Comparison of ENCODE assay signal across 17 mouse cellular contexts in genomic region chr9:73319704-73320307, GRCm38 (mm10).
A peak's percentile ranks its signal among the peaks of the same experiment; 100 is the strongest.
DNase-seq lines count a peak whose midpoint lies in the region; ATAC-seq and TF ChIP-seq lines count a peak whose summit lies in the region.
"Had no signal": no experiment of that assay in that cellular context is flagged by ENCODE, and none has a peak within 500 bp of the region (broad histone marks: within the 10 kb centered on the region; RNA-seq: fewer than 3 reads in every experiment).

No protein-coding gene starts in this region.

- no peak for TF ChIP-seq POLR2A in lung, adult 2 months (IDR thresholded peaks at IDR 0.05; ENCODE audit: borderline replicate concordance, extremely low read depth, low read depth, low read length)

- TF ChIP-seq CTCF in lung, embryonic 14.5 days (IDR thresholded peaks at IDR 0.05; ENCODE audit: low read depth): no peak
- no peak for TF ChIP-seq CTCF in lung, adult 2 months (IDR thresholded peaks at IDR 0.05; ENCODE audit: insufficient read depth, low read length)
- TF ChIP-seq CTCF in lung, postnatal 0 days (IDR thresholded peaks at IDR 0.05): no peak
- no peak for TF ChIP-seq CTCF in stomach, postnatal 0 days (IDR thresholded peaks at IDR 0.05; ENCODE audit: low read depth)

- peak; percentile 35; the same call in 1 of the 2 replicates for ATAC-seq in heart, embryonic 15.5 days (replicated peaks; ENCODE audit: insufficient number of reproducible peaks, insufficient read depth, low FRiP score, low read depth)
- ATAC-seq in heart, embryonic 12.5 days (ENCODE audit: insufficient number of reproducible peaks, low FRiP score): no peak
- ATAC-seq in lung, embryonic 14.5 days (ENCODE audit: insufficient read depth): peak; percentile 83
- ATAC-seq in lung, postnatal 0 days: peak; percentile 88
- ATAC-seq in stomach, postnatal 0 days (ENCODE audit: low FRiP score, low TSS enrichment): peak; percentile 96
- ATAC-seq in forebrain, embryonic 14.5 days: no peak
- ATAC-seq: inflammation-experienced regulatory T-cells, adult 6 months had no signal

- peak; percentile 90 for TF ChIP-seq EP300 in lung, postnatal 0 days (IDR thresholded peaks at IDR 0.05)
- no peak for TF ChIP-seq EP300 in stomach, postnatal 0 days (optimal IDR thresholded peaks at IDR 0.05)

- H3K4me3 ChIP-seq in heart, embryonic 15.5 days: no peak overlapping the region
- H3K4me3 ChIP-seq in heart, embryonic 12.5 days: no peak overlapping the region
- H3K4me3 ChIP-seq in lung, embryonic 14.5 days (ENCODE audit: low read depth, low read length): no peak overlapping the region
- no peak overlapping the region for H3K4me3 ChIP-seq in lung, adult 2 months (replicated peaks; ENCODE audit: extremely low read depth, low read depth, low read length)
- no peak overlapping the region for H3K4me3 ChIP-seq in lung, postnatal 0 days (ENCODE audit: low read depth, low read length)
- no peak overlapping the region for H3K4me3 ChIP-seq in stomach, postnatal 0 days (ENCODE audit: low read depth, low read length)
- H3K4me3 ChIP-seq in forebrain, embryonic 14.5 days (ENCODE audit: low read depth, low read length): no peak overlapping the region
- H3K4me3 ChIP-seq: forebrain, embryonic 10.5 days; kidney, embryonic 15.5 days; limb, embryonic 13.5 days had no signal

- no peak overlapping the region for H3K4me2 ChIP-seq in heart, embryonic 15.5 days
- H3K4me2 ChIP-seq in heart, embryonic 12.5 days: no peak overlapping the region
- H3K4me2 ChIP-seq in lung, embryonic 14.5 days: no peak overlapping the region
- no peak overlapping the region for H3K4me2 ChIP-seq in lung, postnatal 0 days (replicated peaks; ENCODE audit: low read depth, low read length)
- no peak overlapping the region for H3K4me2 ChIP-seq in stomach, postnatal 0 days (replicated peaks; ENCODE audit: low read depth)
- no peak overlapping the region for H3K4me2 ChIP-seq in forebrain, embryonic 14.5 days (ENCODE audit: low read length)
- H3K4me2 ChIP-seq: kidney, embryonic 15.5 days; limb, embryonic 13.5 days had no signal

- H3K36me3 ChIP-seq in heart, embryonic 15.5 days: no peaks in the 10 kb centered on the region
- H3K36me3 ChIP-seq in heart, embryonic 12.5 days: no peaks in the 10 kb centered on the region
- no peaks in the 10 kb centered on the region for H3K36me3 ChIP-seq in lung, embryonic 14.5 days (ENCODE audit: insufficient read depth)
- no peaks in the 10 kb centered on the region for H3K36me3 ChIP-seq in lung, postnatal 0 days (ENCODE audit: insufficient read depth, low read length)
- H3K36me3 ChIP-seq in stomach, postnatal 0 days (ENCODE audit: control insufficient read depth, insufficient read depth, low read length): no peaks in the 10 kb centered on the region
- no peaks in the 10 kb centered on the region for H3K36me3 ChIP-seq in forebrain, embryonic 14.5 days (ENCODE audit: control insufficient read depth, insufficient read depth, low read length)
- H3K36me3 ChIP-seq: forebrain, embryonic 10.5 days; kidney, embryonic 15.5 days; limb, embryonic 13.5 days had no signal

- H3K27ac ChIP-seq in heart, embryonic 15.5 days: no peak overlapping the region
- H3K27ac ChIP-seq in heart, embryonic 12.5 days (ENCODE audit: poor library complexity, severe bottlenecking): no peak overlapping the region
- no peak overlapping the region for H3K27ac ChIP-seq in lung, embryonic 14.5 days (ENCODE audit: low read depth)
- H3K27ac ChIP-seq in lung, postnatal 0 days (ENCODE audit: low read length): no peak overlapping the region
- H3K27ac ChIP-seq in stomach, postnatal 0 days (replicated peaks): no peak overlapping the region
- H3K27ac ChIP-seq in forebrain, embryonic 14.5 days (ENCODE audit: low read depth, low read length): no peak overlapping the region
- H3K27ac ChIP-seq: forebrain, embryonic 10.5 days; kidney, embryonic 15.5 days; limb, embryonic 13.5 days had no signal

- DNase-seq in lung, embryonic 14.5 days: peak; percentile 75
- DNase-seq in lung, adult 2 months: no peak
- peak; percentile 85 for DNase-seq in lung, postnatal 0 days (ENCODE audit: low spot score)
- DNase-seq in stomach, postnatal 0 days (ENCODE audit: low spot score): peak; percentile 35
- no peak for DNase-seq in forebrain, embryonic 14.5 days (ENCODE audit: low spot score)
- DNase-seq: adrenal gland, postnatal 25 days; cerebellum, adult 11-12 months; cerebellum, postnatal 25 days; embryo, embryonic 11 days; retina, postnatal 1 day; thymus, postnatal 4 days had no signal

- no peaks in the 10 kb centered on the region for H3K9me3 ChIP-seq in heart, embryonic 15.5 days (replicated peaks)
- H3K9me3 ChIP-seq in heart, embryonic 12.5 days (replicated peaks): no peaks in the 10 kb centered on the region
- no peaks in the 10 kb centered on the region for H3K9me3 ChIP-seq in lung, embryonic 14.5 days (ENCODE audit: low read depth, low read length)
- H3K9me3 ChIP-seq in lung, postnatal 0 days (ENCODE audit: low read length): no peaks in the 10 kb centered on the region
- H3K9me3 ChIP-seq in stomach, postnatal 0 days (ENCODE audit: control insufficient read depth, low read length): no peaks in the 10 kb centered on the region
- no peaks in the 10 kb centered on the region for H3K9me3 ChIP-seq in forebrain, embryonic 14.5 days (replicated peaks; ENCODE audit: control insufficient read depth, low read length)
- H3K9me3 ChIP-seq: forebrain, embryonic 10.5 days; kidney, embryonic 15.5 days; limb, embryonic 13.5 days had no signal

- H3K9ac ChIP-seq in heart, embryonic 15.5 days: no peak overlapping the region
- no peak overlapping the region for H3K9ac ChIP-seq in heart, embryonic 12.5 days
- no peak overlapping the region for H3K9ac ChIP-seq in lung, embryonic 14.5 days
- no peak overlapping the region for H3K9ac ChIP-seq in lung, postnatal 0 days (replicated peaks; ENCODE audit: low read depth)
- H3K9ac ChIP-seq in stomach, postnatal 0 days (ENCODE audit: low read length): no peak overlapping the region
- no peak overlapping the region for H3K9ac ChIP-seq in forebrain, embryonic 14.5 days (ENCODE audit: low read length)
- H3K9ac ChIP-seq: kidney, embryonic 15.5 days; limb, embryonic 13.5 days had no signal

- no peaks in the 10 kb centered on the region for H3K27me3 ChIP-seq in heart, embryonic 15.5 days
- H3K27me3 ChIP-seq in heart, embryonic 12.5 days (replicated peaks): no peaks in the 10 kb centered on the region
- no peaks in the 10 kb centered on the region for H3K27me3 ChIP-seq in lung, embryonic 14.5 days (ENCODE audit: insufficient read depth, low read length)
- no peaks in the 10 kb centered on the region for H3K27me3 ChIP-seq in lung, postnatal 0 days (replicated peaks; ENCODE audit: insufficient read depth, low read length)
- no peaks in the 10 kb centered on the region for H3K27me3 ChIP-seq in stomach, postnatal 0 days (ENCODE audit: control insufficient read depth, insufficient read depth, low read length)
- H3K27me3 ChIP-seq in forebrain, embryonic 14.5 days (replicated peaks; ENCODE audit: control insufficient read depth, insufficient read depth, low read length): no peaks in the 10 kb centered on the region
- H3K27me3 ChIP-seq: kidney, embryonic 15.5 days; limb, embryonic 13.5 days had no signal

- 42% methylated on average over 2 of the region's 2 CpGs for WGBS in heart, embryonic 15.5 days
- WGBS in heart, embryonic 12.5 days: 47% methylated on average over 2 of the region's 2 CpGs
- 41% methylated on average over 2 of the region's 2 CpGs for WGBS in lung, embryonic 14.5 days
- WGBS in lung, adult 2 months: 24% methylated on average over 2 of the region's 2 CpGs
- WGBS in lung, postnatal 0 days: 32% methylated on average over 2 of the region's 2 CpGs
- 21% methylated on average over 2 of the region's 2 CpGs for WGBS in stomach, postnatal 0 days
- WGBS in forebrain, embryonic 14.5 days: 93% methylated on average over 2 of the region's 2 CpGs

- H3K4me1 ChIP-seq in heart, embryonic 15.5 days (replicated peaks): no peaks in the 10 kb centered on the region; the same call in 1 of the 2 replicates
- peaks cover 7% of the 10 kb centered on the region; the same call in 1 of the 2 replicates for H3K4me1 ChIP-seq in heart, embryonic 12.5 days (replicated peaks)
- 0 out of 2 replicates have a peak, but pooled peaks cover 2% of the 10 kb centered on the region for H3K4me1 ChIP-seq in lung, embryonic 14.5 days (ENCODE audit: insufficient read depth)
- H3K4me1 ChIP-seq in lung, adult 2 months (ENCODE audit: control insufficient read depth, insufficient read depth, low read length): no peaks in the 10 kb centered on the region
- H3K4me1 ChIP-seq in lung, postnatal 0 days (ENCODE audit: insufficient read depth, low read depth, low read length): peaks cover 2% of the 10 kb centered on the region; the same call in 1 of the 2 replicates
- H3K4me1 ChIP-seq in stomach, postnatal 0 days (replicated peaks; ENCODE audit: control insufficient read depth, insufficient read depth): peaks cover 3% of the 10 kb centered on the region; the same call in 1 of the 2 replicates
- H3K4me1 ChIP-seq in forebrain, embryonic 14.5 days (ENCODE audit: control insufficient read depth, insufficient read depth, low read length): no peaks in the 10 kb centered on the region
- H3K4me1 ChIP-seq: forebrain, embryonic 10.5 days; kidney, embryonic 15.5 days; limb, embryonic 13.5 days had no signal

Comparison
In these comparisons a context has a peak if more than half of its experiments do, and no peak if none do; other contexts are left out.
1. ATAC-seq: peak in heart, embryonic 15.5 days (single experiment), lung, embryonic 14.5 days (single experiment), lung, postnatal 0 days (single experiment) and stomach, postnatal 0 days (single experiment); none in heart, embryonic 12.5 days (single experiment) and forebrain, embryonic 14.5 days (single experiment).
2. DNase-seq: peak in lung, embryonic 14.5 days (single experiment), lung, postnatal 0 days (single experiment) and stomach, postnatal 0 days (single experiment); none in lung, adult 2 months (single experiment) and forebrain, embryonic 14.5 days (single experiment).